Mouse (Mus musculus): Measurements from ENCODE around the gene Ndufb3.
"Not testable (repeated sequence)": the region's sequence is repeated elsewhere in the genome, so short reads cannot be mapped to it uniquely, and the experiment has no call there.

Ndufb3 gene

GRCm38 (mm10) chr1:58617076-58617475 lies 30.9 kb downstream of the Ndufb3 start:
- DNase-seq (ENCODE audit: low spot score in 2 of 2) = no peak

GRCm38 (mm10) chr1:58617978-58618668 lies 31.9 kb downstream of the Ndufb3 start:
- no peak for DNase-seq (ENCODE audit: low spot score in 2 of 2)

- no peak for DNase-seq (ENCODE audit: low spot score in 2 of 2)
Measured at GRCm38 (mm10) chr1:58618766-58619165, 32.6 kb downstream of the Ndufb3 start.

DNA sequence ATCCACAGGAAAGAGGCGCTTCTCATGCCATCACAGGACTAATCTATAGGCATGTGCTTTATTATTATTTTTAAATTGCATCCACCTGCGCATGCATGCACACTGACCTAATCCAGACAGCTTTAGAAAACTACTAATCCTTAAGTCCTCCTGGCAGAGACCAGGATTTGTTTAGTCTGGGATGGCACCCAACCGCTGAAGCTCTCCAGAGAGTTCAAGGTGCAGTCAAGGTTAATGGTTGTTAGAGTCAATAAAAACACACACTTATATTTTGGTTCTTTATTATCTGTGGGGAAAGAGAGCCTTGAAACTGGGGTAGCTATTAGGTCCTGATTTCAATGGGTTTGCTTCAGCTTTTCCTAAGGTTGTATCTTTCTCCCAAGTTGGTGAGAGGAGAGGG lies 35.1 kb downstream of the Ndufb3 start:
- no peak for DNase-seq (ENCODE audit: low spot score in 2 of 2)

- DNase-seq (ENCODE audit: low spot score in 2 of 2) = no peak
Measured at GRCm38 (mm10) chr1:58621996-58622748, 36.0 kb downstream of the Ndufb3 start.

DNA sequence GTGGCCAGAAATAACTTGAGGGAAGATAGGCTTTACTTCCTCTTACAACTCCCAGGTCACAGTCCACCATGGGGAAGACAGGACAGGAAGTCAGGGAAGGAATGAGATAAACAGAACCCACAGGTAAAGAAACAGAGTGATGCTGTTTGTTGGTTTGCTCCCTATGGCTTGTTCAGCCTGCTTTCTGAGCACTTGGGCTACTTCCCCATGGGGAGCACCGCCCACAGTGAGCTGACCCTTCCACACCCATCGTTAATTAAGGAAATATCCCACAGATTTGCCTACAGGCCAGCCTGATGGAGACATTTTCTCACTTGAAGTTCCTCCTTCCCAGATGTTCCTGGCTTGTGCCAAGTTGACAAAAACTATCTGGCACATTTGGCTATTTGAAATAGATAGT lies 42.7 kb downstream of the Ndufb3 start:
- DNase-seq (ENCODE audit: low spot score in 2 of 2) = not testable (repeated sequence)
